ENCODE assay signal across 19 mouse cellular contexts in the genomic region with DNA sequence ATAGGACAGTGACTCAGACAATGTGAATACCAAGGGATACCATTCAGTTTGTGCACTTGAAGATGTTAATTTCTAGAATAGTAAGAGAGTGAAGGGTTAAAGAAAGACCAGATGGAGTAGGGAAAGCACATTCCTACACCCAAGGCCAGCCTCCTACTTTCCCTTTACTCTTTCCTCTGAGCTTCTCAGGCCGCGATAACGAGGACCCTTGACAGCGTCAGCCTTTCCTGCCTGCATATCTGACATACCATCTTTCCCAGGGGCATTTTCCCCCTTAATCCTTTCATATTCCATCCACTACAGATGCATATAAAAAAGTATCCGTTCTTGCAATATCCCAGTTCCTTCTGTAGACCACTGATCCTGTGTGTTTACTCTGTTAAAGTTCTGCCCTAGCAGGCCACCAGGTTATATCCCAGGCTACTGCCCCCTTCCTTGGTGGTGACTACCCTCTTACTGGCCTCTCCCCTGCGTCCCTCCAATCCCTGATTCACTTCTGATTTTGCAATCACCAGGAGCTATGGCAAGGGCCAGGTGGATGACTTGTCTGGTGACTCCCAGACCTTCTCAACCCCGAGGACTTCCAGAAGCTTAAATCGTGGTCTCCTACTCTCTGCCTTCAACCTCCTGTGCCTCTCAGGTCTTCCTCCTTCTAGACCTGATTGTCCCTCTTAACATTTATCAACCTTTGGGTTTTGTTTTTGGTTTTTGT. TPM values are rescaled to one million over a fixed set of nuclear protein-coding genes. Genes with fewer than 3 reads are reported as not detected.
"Had no signal": no experiment of that assay in that cellular context is flagged by ENCODE, and none has a peak within 500 bp of the region (broad histone marks: within the 10 kb centered on the region; RNA-seq: fewer than 3 reads in every experiment).

No protein-coding gene starts in this region.

- H3K9me3 ChIP-seq: kidney, embryonic 15.5 days; limb, embryonic 15.5 days; liver, embryonic 12.5 days; midbrain, embryonic 13.5 days had no signal

- H3K4me2 ChIP-seq: kidney, embryonic 15.5 days; limb, embryonic 15.5 days; liver, embryonic 12.5 days; midbrain, embryonic 13.5 days had no signal

- H3K36me3 ChIP-seq: kidney, embryonic 15.5 days; limb, embryonic 15.5 days; liver, embryonic 12.5 days; midbrain, embryonic 13.5 days had no signal

- H3K4me1 ChIP-seq: kidney, embryonic 15.5 days; limb, embryonic 15.5 days; midbrain, embryonic 13.5 days had no signal

- H3K27me3 ChIP-seq: kidney, embryonic 15.5 days; limb, embryonic 15.5 days; liver, embryonic 12.5 days; midbrain, embryonic 13.5 days had no signal

- ATAC-seq: liver, embryonic 12.5 days; midbrain, embryonic 13.5 days had no signal

- H3K9ac ChIP-seq: kidney, embryonic 15.5 days; limb, embryonic 15.5 days; liver, embryonic 12.5 days; midbrain, embryonic 13.5 days had no signal

- H3K27ac ChIP-seq: kidney, embryonic 15.5 days; limb, embryonic 15.5 days; liver, embryonic 12.5 days; midbrain, embryonic 13.5 days had no signal

- H3K4me3 ChIP-seq: kidney, embryonic 15.5 days; limb, embryonic 15.5 days; liver, embryonic 12.5 days; midbrain, embryonic 13.5 days had no signal

- DNase-seq: kidney, adult 2 months; kidney, postnatal 36 days; layer of hippocampus, adult 9-11 months; layer of hippocampus, postnatal 36 days; right cerebral cortex, adult 18-20 months; right cerebral cortex, postnatal 25 days; thymus, adult 18-20 months; thymus, postnatal 14 days had no signal

RNA-seq across cellular contexts. Expression of a gene that starts 22.3 kb away (rescaled TPM):
- total RNA-seq: layer of hippocampus, adult 18-20 months; layer of hippocampus, postnatal 36 days; left cerebral cortex, postnatal 25 days; megakaryocyte-erythroid progenitor cell, adult 5-6 weeks; midbrain, postnatal 0 days had no signal
- polyA plus RNA-seq: kidney, adult 2 months; kidney, embryonic 15.5 days; limb, embryonic 11.5 days; limb, embryonic 15.5 days; liver, embryonic 12.5 days; liver, embryonic 16.5 days; small intestine, adult 2 months had no signal
